12 mouse cellular contexts compared by ENCODE assay signal in genomic region chr5:110222757-110223156, GRCm38 (mm10).
"Had no signal": no experiment of that assay in that cellular context is flagged by ENCODE, and none has a peak within 500 bp of the region (broad histone marks: within the 10 kb centered on the region; RNA-seq: fewer than 3 reads in every experiment).

No protein-coding gene starts in this region.

- H3K4me3 ChIP-seq: kidney, embryonic 15.5 days; left cerebral cortex, adult 2 months; limb, embryonic 15.5 days; liver, embryonic 13.5 days; lung, embryonic 15.5 days; midbrain, embryonic 13.5 days had no signal

- H3K9me3 ChIP-seq: kidney, embryonic 15.5 days; limb, embryonic 15.5 days; liver, embryonic 13.5 days; lung, embryonic 15.5 days; midbrain, embryonic 13.5 days had no signal

- H3K27me3 ChIP-seq: kidney, embryonic 15.5 days; limb, embryonic 15.5 days; liver, embryonic 13.5 days; lung, embryonic 15.5 days; midbrain, embryonic 13.5 days had no signal

- ATAC-seq: liver, postnatal 0 days; midbrain, embryonic 13.5 days had no signal

- H3K4me1 ChIP-seq: kidney, embryonic 15.5 days; limb, embryonic 15.5 days; liver, embryonic 13.5 days; lung, embryonic 15.5 days; midbrain, embryonic 13.5 days had no signal

- H3K9ac ChIP-seq: kidney, embryonic 15.5 days; limb, embryonic 15.5 days; liver, embryonic 13.5 days; liver, postnatal 0 days; lung, embryonic 15.5 days; midbrain, embryonic 13.5 days had no signal

- H3K4me2 ChIP-seq: kidney, embryonic 15.5 days; limb, embryonic 15.5 days; liver, embryonic 13.5 days; lung, embryonic 15.5 days; midbrain, embryonic 13.5 days had no signal

- H3K27ac ChIP-seq: kidney, embryonic 15.5 days; left cerebral cortex, adult 2 months; limb, embryonic 15.5 days; liver, embryonic 13.5 days; lung, embryonic 15.5 days; macrophage; midbrain, embryonic 13.5 days had no signal

- DNase-seq: kidney, postnatal 14 days; liver, embryonic 13.5 days; liver, postnatal 0 days; lung, postnatal 14 days; right cerebral cortex, postnatal 14 days; thymus, postnatal 36 days had no signal
